Mouse (Mus musculus) hindbrain, postnatal 0 days (tissue): Measurements from ENCODE around the gene Map7. TPM values are rescaled to one million over a fixed set of nuclear protein-coding genes. Genes with fewer than 3 reads are reported as not detected.

Experiments
- ATAC-seq: fragments of 200-750 bp; cut with Nextera tagmentation; 2 replicates; pipeline ENCODE4 v1.8.0; 2017; ENCODE audit warnings: mild to moderate bottlenecking, moderate TSS enrichment, moderate library complexity
- DNase-seq: peaks from one replicate; pipeline ENCODE4 v3.0.0-alpha.2; 2015; ENCODE audit warnings: low spot score
- H3K27ac ChIP-seq: fragments of 300-500 bp; sonication (generic); 2 replicates; pipeline ENCODE4 v1.5.1; 2014; ENCODE audit warnings: mild to moderate bottlenecking
- H3K27me3 ChIP-seq: fragments of 300-500 bp; sonication (generic); 2 replicates; pipeline ENCODE4 v1.6.1; 2014; ENCODE audit warnings: low read length, mixed read lengths; ENCODE audit not compliant: insufficient read depth
- H3K36me3 ChIP-seq: fragments of 300-500 bp; sonication (generic); 2 replicates; pipeline ENCODE4 v1.6.1; 2014; ENCODE audit warnings: low read length, mixed read lengths; ENCODE audit not compliant: insufficient read depth
- H3K4me1 ChIP-seq: fragments of 300-500 bp; sonication (generic); 2 replicates; pipeline ENCODE4 v1.6.1; 2014; ENCODE audit warnings: antibody characterized with exemption, low read length, mixed read lengths; ENCODE audit not compliant: insufficient read depth
- H3K4me2 ChIP-seq: fragments of 300-500 bp; sonication (generic); 2 replicates; pipeline ENCODE4 v1.6.1; 2014; ENCODE audit warnings: low read depth, mild to moderate bottlenecking, low read length, moderate library complexity, mixed read lengths
- H3K4me3 ChIP-seq: fragments of 300-500 bp; sonication (generic); 2 replicates; pipeline ENCODE4 v1.5.1; 2014; ENCODE audit warnings: low read length
- H3K9ac ChIP-seq: fragments of 300-500 bp; sonication (generic); replicated peaks from 2 replicates; pipeline ENCODE4 v1.6.1; 2014; ENCODE audit warnings: mild to moderate bottlenecking, low read length, moderate library complexity, mixed read lengths
- H3K9me3 ChIP-seq: fragments of 300-500 bp; sonication (generic); 2 replicates; pipeline ENCODE4 v1.6.1; 2016; ENCODE audit warnings: low read length, mixed read lengths
- CTCF ChIP-seq: IDR thresholded peaks from 2 replicates; pipeline ENCODE4 v1.5.1; 2016; ENCODE audit warnings: antibody characterized with exemption, control low read depth, low read depth
- WGBS: fragments of 180-500 bp; shearing (Covaris S2); extraction: QIAGEN DNeasy Blood & Tissue Kit; methylation state at CpG from one replicate; pipeline ENCODE4 v1.1.7; 2014; 5-methylcytosine and 5-hydroxymethylcytosine counted together
- polyA plus RNA-seq: library from polyadenylated mRNA; unstranded; fragments of >200 nt; fragmentation: Nextera tagmentation; extraction: Ambion mirVana; gene quantifications from 2 replicates; pipeline ENCODE4 v1.2.1, GENCODE M21; 2015
- total RNA-seq: library from RNA; depleted of rRNA; stranded (reverse); fragments of >200 nt; gene quantifications from 2 replicates; pipeline ENCODE4 v1.2.3, GENCODE M21; 2014

Gene Map7
- total and polyA plus RNA-seq, 2 experiments from 2014 or later: 6.2 to 15.1 TPM

DNA sequence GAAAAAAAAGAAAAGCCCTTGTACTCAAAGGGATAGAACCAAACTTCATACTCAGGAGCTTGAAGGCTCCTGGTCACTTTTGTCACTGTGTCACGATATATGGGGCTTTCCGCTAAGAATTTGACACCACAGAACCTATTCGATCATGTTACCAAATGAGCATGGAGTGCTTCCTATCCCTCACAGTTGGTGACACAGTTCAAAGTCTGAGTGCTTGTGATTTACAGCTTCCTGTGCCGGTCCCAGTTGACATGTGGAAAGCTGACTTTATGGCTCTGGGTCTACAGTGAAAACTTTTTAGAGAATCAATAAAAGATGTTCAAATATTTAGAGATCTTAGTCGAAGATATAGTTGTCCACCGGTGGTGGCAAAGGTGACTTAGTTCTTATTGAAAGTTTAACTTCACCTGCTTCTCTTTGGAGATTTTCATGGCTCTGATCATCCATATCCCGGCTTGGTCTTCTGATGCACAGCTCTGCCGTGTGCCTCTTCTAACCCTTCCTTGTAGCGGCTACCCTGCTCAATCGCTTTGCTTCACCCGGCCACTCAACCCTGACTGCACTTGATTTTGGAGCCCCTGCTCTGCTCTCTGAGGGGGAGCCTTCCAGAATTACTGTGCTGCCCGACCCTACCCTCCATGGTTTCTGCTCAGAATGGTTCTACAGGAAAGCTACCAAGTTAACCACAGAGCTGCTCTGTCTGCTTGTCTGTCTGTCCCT is 15.2 kb upstream of the Map7 start:
- ATAC-seq (no peak), DNase-seq (no peak)
- no peak for TF ChIP-seq CTCF
- no peak overlapping the region for H3K4me3 ChIP-seq
- H3K27me3 ChIP-seq: no peaks in the 10 kb centered on the region
- no peaks in the 10 kb centered on the region for H3K9me3 ChIP-seq
- no peak overlapping the region for H3K27ac ChIP-seq
- H3K9ac ChIP-seq: no peak overlapping the region
- 92% methylated on average over 12 of the region's 12 CpGs for WGBS
- H3K4me2 ChIP-seq: no peak overlapping the region
- no peaks in the 10 kb centered on the region for H3K4me1 ChIP-seq
- H3K36me3 ChIP-seq: no peaks in the 10 kb centered on the region

DNA sequence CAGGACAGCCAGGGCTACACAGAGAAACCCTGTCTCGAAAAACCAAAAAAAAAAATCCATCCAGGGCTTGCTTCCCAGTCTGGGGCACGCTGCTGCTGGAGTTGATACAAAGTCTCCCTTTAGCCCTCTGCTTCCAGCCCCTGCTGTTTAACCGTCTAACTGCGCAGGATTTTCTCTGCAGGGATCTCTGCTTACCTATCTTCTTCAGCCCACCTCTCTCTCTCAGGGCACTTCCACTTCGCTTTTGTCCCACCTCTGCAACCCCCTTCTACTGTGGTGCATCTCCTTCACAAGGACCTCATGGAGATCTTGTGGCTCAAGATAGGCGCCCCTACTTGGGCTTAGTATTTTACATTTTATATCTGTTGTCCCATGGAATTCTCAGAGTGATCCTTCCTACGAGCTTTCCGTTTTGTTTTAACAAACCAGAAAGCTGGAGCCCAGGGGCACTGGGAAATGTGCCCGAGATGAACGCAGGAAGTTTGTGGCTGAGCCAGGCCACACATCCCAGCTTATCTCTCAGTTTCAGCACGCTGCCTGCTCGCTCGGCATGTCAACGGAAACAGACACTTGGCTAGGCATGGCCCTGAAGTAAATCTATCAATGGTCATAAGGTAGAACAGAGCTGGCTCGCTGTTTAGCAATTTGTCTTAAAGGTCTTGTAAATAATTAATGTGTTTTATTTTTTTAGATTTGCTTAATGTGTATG is 12.8 kb upstream of the Map7 start:
- WGBS: 70% methylated on average over 15 of the region's 15 CpGs

DNA sequence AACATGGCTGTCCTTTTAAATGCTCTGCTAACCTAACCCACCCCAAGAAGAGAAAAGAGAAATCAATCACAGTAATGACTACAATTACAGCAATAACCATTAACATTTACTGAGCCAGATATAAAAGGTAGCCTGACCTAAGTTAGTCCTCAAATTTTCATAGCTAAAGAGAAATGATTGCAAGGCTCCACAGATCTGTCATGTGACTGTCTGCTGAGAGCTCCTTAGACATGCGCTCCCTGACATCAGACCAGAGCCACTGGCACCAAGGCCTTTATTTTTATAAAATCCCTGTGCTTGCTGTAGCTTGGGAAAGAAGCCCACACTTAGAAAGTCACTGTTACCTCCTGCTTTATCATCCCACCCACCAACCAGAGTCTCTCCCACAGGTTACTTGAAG is 11.8 kb upstream of the Map7 start:
- 92% methylated on average over 1 of the region's 1 CpGs for WGBS
- Histone ChIP-seq H3K4me3 (no peak overlapping the region), H3K36me3 (no peaks in the 10 kb centered on the region), H3K27ac (no peak overlapping the region), H3K27me3 (no peaks in the 10 kb centered on the region), H3K4me1 (no peaks in the 10 kb centered on the region), H3K9me3 (no peaks in the 10 kb centered on the region), H3K4me2 (no peak overlapping the region), H3K9ac (no peak overlapping the region)
- DNase-seq (no peak), ATAC-seq (no peak)
- no peak for TF ChIP-seq CTCF

More for the DNA sequence above, 12.8 kb upstream of the Map7 start:
- Histone ChIP-seq H3K4me1 (no peaks in the 10 kb centered on the region), H3K27ac (no peak overlapping the region), H3K36me3 (no peaks in the 10 kb centered on the region), H3K9ac (no peak overlapping the region), H3K4me2 (no peak overlapping the region), H3K27me3 (no peaks in the 10 kb centered on the region), H3K4me3 (no peak overlapping the region), H3K9me3 (no peaks in the 10 kb centered on the region)
- ATAC-seq: no peak
- no peak for DNase-seq
- TF ChIP-seq CTCF: no peak

DNA sequence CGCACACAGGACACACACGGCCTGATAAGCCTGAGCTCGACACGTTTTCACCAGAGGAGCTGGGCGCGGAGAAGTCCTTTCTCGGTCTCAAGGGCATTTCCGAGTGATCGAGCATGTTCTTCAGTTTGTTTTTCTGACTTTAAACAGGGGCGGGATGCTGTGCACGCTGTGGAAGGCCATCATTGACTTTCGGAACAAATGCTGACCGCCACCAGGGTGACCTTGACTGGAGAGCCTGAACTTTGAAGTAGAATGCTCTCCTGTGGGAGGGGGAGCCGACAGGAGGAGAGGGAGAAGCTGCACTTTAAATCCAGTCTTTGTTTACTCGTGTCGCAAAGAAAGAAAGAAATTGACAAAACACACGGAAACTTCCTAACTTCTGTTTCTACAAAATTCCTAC is 6.9 kb upstream of the Map7 start:
- Histone ChIP-seq H3K9ac (no peak overlapping the region), H3K4me1 (no peaks in the 10 kb centered on the region), H3K27ac (no peak overlapping the region), H3K9me3 (no peaks in the 10 kb centered on the region), H3K4me2 (0 out of 2 replicates have a peak overlapping the region, but pooled peaks have one; percentile 1), H3K36me3 (no peaks in the 10 kb centered on the region), H3K27me3 (no peaks in the 10 kb centered on the region), H3K4me3 (no peak overlapping the region)
- no peak for TF ChIP-seq CTCF
- ATAC-seq (no peak), DNase-seq (no peak)
- 44% methylated on average over 17 of the region's 17 CpGs for WGBS

DNA sequence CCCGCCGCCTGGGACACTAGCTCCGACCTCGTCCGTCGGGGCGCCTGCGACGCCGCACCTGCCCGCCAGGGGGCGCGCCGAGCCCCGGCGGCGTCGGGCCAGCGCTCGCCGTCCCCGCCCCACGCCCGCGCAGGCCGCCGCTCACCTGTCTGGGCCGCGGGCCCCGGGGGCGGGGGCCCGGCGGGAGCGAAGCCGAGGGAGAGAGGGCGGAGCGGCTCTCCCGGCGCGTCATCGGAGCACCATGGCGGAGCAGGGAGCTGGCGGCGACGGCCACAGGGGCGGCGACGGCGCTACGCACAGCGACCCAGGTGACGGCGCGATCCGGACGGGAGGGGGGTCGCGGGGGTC is 476 bp downstream of the Map7 start:
- DNase-seq (peak; percentile 49), ATAC-seq (peak; percentile 80)
- H3K4me3 ChIP-seq: peak overlapping the region; percentile 62
- H3K27me3 ChIP-seq: peaks cover 10% of the 10 kb centered on the region; the same call in 1 of the 2 replicates
- H3K27ac ChIP-seq: 0 out of 2 replicates have a peak overlapping the region, but pooled peaks have one; percentile 55
- H3K9ac ChIP-seq: peak overlapping the region; percentile 65
- no peaks in the 10 kb centered on the region for H3K36me3 ChIP-seq
- WGBS: 4% methylated on average over 31 of the region's 58 CpGs
- H3K9me3 ChIP-seq: no peaks in the 10 kb centered on the region
- H3K4me2 ChIP-seq: peak overlapping the region; percentile 93
- H3K4me1 ChIP-seq: no peaks in the 10 kb centered on the region
- no peak for TF ChIP-seq CTCF

DNA sequence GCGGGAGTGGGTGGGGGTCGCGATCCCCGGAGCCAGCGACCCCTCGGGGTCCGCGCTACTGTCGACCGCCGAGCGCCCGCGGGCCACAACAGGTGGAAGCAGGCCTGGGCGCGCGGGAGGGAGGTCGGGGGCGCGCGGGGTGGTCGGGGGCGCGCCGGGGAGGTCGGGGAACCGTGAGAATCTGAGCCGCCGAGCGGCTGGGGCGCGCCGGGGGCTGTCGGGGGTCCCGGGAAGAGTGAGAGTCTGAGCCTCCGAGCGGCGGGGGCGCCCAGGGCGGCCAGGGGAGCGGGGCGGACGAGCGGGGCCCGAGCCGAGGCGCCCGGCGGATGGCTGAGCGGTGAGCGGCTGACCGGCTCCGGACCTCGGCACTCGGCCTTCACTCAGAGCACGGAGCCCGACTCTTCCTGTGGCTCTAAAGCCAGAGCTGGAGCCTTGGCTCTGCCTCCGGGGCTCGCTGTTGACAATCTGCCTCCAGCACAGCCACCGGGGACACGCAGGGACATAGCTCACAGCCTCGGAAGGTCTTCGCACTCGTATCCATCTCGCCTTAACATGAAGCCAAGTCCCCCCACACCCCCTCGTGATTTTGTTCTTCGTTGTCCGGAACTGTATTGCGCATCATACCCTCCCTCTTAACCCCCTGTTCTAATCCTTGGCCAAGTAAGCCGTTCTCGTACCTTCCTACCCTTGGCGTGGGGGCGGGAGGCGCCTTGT is 1.0 kb downstream of the Map7 start:
- Histone ChIP-seq H3K4me3 (peak overlapping the region; percentile 62), H3K9ac (peak overlapping the region; percentile 65), H3K27ac (peak overlapping the region; percentile 55), H3K36me3 (no peaks in the 10 kb centered on the region), H3K27me3 (peaks cover 10% of the 10 kb centered on the region; the same call in 1 of the 2 replicates), H3K9me3 (no peaks in the 10 kb centered on the region), H3K4me2 (peak overlapping the region; percentile 93), H3K4me1 (no peaks in the 10 kb centered on the region)
- DNase-seq: peak; percentile 51
- ATAC-seq: peak; percentile 66
- no peak for TF ChIP-seq CTCF
- WGBS: under 1% methylated on average over 53 of the region's 74 CpGs
